Mouse (Mus musculus) splenic B cell, adult 2 months (primary cell): Measurements from ENCODE around the gene Samm50.
A peak's percentile ranks its signal among the peaks of the same experiment; 100 is the strongest.

Experiments used
- DNase-seq: peaks from one replicate; pipeline ENCODE4 v3.0.0-alpha.2; 2011; ENCODE audit warnings: low read depth, low spot score
- H3K27me3 ChIP-seq: 2 replicates; pipeline ENCODE4 v1.6.1; 2012; ENCODE audit warnings: mild to moderate bottlenecking, low read length, moderate library complexity, mixed read lengths; ENCODE audit not compliant: control insufficient read depth, poor library complexity, insufficient read depth, severe bottlenecking
- H3K36me3 ChIP-seq: 2 replicates; pipeline ENCODE4 v1.6.1; 2012; ENCODE audit warnings: mild to moderate bottlenecking, low read length, moderate library complexity, mixed read lengths; ENCODE audit not compliant: control insufficient read depth, poor library complexity, insufficient read depth, severe bottlenecking

The Samm50 gene

DNA sequence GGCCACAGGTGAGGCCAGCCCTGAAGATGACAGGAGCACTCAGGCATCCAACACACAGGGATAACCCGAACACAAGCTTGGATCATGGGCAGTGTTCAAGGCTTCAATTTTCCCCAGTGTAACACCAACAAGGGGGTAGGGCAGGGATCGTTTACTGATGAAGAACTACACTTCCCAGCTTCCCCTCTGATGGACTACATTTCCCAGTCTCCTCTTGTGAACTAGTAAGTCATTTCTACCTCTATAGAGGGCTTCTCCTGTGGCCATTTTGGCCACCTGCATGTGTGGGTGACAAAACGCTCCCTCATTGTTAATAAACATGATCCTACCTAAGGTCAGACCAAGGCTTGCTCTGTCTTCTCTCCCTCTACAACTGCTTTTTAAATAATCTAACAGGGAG lies 2.2 kb upstream of the Samm50 start:
- peak; percentile 36 for DNase-seq
- H3K36me3 ChIP-seq = no peaks in the 10 kb centered on the region

GRCm38 (mm10) chr15:84191724-84192057 lies 350 bp upstream of the Samm50 start:
- no peak for DNase-seq
- Histone ChIP-seq H3K27me3 (no peaks in the 10 kb centered on the region), H3K36me3 (no peaks in the 10 kb centered on the region)

More for the DNA sequence above, 2.2 kb upstream of the Samm50 start:
- H3K27me3 ChIP-seq = no peaks in the 10 kb centered on the region

GRCm38 (mm10) chr15:84196486-84197165 lies 4.6 kb downstream of the Samm50 start:
- Histone ChIP-seq H3K36me3 (peaks cover 7% of the 10 kb centered on the region), H3K27me3 (no peaks in the 10 kb centered on the region)
- no peak for DNase-seq

- Histone ChIP-seq H3K27me3 (no peaks in the 10 kb centered on the region), H3K36me3 (peaks cover 4% of the 10 kb centered on the region)
- DNase-seq = no peak
These were observed 15.3 kb downstream of the Samm50 start for GRCm38 (mm10) chr15:84207327-84207726.

- peaks cover 4% of the 10 kb centered on the region for H3K36me3 ChIP-seq
- DNase-seq = no peak
- H3K27me3 ChIP-seq = no peaks in the 10 kb centered on the region
These were observed 17.7 kb downstream of the Samm50 start for GRCm38 (mm10) chr15:84209517-84210412.

- Histone ChIP-seq H3K27me3 (no peaks in the 10 kb centered on the region), H3K36me3 (peaks cover 2% of the 10 kb centered on the region; the same call in 1 of the 2 replicates)
- no peak for DNase-seq
These were observed 18.4 kb downstream of the Samm50 start for GRCm38 (mm10) chr15:84210461-84210860.

GRCm38 (mm10) chr15:84210941-84211340 lies 18.9 kb downstream of the Samm50 start:
- H3K36me3 ChIP-seq = peaks cover 2% of the 10 kb centered on the region; the same call in 1 of the 2 replicates
- no peak for DNase-seq
- H3K27me3 ChIP-seq = no peaks in the 10 kb centered on the region

DNA sequence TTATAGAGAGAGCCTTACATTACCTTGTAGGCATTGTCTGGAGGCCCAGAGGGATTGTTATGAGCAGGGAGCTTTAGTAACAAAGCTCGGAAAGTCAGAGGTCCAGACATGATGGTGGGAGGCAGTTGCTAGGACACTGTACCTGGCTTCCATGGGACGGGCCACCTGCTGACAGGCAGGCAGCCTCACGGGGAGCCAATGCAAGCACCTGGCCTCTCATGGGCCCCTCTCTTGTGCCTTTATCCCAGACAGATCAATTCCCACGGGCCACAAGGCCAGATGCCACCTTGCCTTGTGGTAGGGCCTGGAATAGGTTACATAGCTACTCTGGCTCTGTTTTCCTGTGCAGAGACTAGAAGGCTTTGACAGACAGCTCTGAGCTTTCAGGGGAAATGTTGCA lies 19.5 kb downstream of the Samm50 start:
- no peak for DNase-seq
- no peaks in the 10 kb centered on the region for H3K27me3 ChIP-seq
- peaks cover 2% of the 10 kb centered on the region; the same call in 1 of the 2 replicates for H3K36me3 ChIP-seq

- no peaks in the 10 kb centered on the region for H3K27me3 ChIP-seq
- H3K36me3 ChIP-seq = no peaks in the 10 kb centered on the region; the same call in 1 of the 2 replicates
- peak; percentile 89 for DNase-seq
These were observed 20.2 kb downstream of the Samm50 start for GRCm38 (mm10) chr15:84212031-84212755.

- no peaks in the 10 kb centered on the region; the same call in 1 of the 2 replicates for H3K36me3 ChIP-seq
- H3K27me3 ChIP-seq = no peaks in the 10 kb centered on the region
- peak; percentile 27 for DNase-seq
These were observed 20.7 kb downstream of the Samm50 start for GRCm38 (mm10) chr15:84212756-84213105.

DNA sequence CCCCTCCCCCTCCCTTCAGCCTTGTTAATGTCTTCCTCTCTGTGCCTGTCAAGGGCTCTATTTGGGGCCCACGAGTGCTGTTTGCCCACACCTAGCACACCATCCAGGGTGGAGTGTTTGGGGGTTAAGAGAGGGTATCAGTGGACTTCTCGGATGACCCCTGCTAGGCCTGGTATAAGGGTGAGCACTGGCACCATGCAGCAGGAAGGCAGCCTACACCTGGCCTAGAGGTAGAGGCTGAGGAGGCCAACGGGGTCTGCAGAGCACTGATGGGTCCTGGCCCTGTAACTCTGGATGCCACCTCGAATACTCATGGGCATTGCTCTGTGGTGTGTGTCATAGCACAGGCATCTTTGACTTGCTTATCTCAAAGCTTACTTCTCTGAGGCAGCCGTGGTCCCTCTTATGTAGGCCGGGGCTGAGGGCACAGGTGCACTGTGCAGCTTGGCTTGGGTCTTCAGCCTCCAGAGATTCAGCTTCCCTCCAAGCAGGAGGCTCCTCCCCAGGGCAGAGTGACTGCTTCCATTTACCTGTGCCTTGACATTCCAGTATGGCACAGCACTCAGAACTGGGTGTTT lies 21.2 kb downstream of the Samm50 start:
- no peak for DNase-seq
- Histone ChIP-seq H3K36me3 (no peaks in the 10 kb centered on the region; the same call in 1 of the 2 replicates), H3K27me3 (no peaks in the 10 kb centered on the region)

- no peaks in the 10 kb centered on the region for H3K36me3 ChIP-seq
- H3K27me3 ChIP-seq = no peaks in the 10 kb centered on the region
- no peak for DNase-seq
These were observed 22.4 kb downstream of the Samm50 start for GRCm38 (mm10) chr15:84214476-84214875.

DNA sequence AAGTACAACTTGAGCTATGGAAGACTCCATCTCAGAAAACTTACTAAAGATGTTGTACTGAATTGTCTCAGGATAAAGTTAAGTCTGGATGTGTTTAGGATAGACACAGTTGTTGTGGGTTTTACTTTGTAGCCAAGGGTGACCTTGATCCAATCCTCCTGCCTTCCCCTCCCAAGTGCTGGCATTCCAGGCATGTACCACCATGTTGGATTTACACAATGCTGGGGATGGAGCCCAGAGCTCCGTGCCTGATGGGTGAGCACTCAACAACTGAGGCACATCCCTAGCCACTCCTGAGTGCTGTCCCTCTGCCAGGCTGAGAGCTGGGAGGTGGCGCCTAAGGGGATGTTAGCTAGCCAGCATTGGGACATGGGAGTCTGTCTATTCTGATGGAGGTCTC lies 23.2 kb downstream of the Samm50 start:
- Histone ChIP-seq H3K36me3 (no peaks in the 10 kb centered on the region), H3K27me3 (no peaks in the 10 kb centered on the region)
- no peak for DNase-seq

GRCm38 (mm10) chr15:84216026-84216425 lies 24.0 kb downstream of the Samm50 start:
- Histone ChIP-seq H3K36me3 (no peaks in the 10 kb centered on the region), H3K27me3 (no peaks in the 10 kb centered on the region)
- no peak for DNase-seq
